Mouse (Mus musculus): ENCODE measurements around the gene Tmc2.

Gene Tmc2

DNA sequence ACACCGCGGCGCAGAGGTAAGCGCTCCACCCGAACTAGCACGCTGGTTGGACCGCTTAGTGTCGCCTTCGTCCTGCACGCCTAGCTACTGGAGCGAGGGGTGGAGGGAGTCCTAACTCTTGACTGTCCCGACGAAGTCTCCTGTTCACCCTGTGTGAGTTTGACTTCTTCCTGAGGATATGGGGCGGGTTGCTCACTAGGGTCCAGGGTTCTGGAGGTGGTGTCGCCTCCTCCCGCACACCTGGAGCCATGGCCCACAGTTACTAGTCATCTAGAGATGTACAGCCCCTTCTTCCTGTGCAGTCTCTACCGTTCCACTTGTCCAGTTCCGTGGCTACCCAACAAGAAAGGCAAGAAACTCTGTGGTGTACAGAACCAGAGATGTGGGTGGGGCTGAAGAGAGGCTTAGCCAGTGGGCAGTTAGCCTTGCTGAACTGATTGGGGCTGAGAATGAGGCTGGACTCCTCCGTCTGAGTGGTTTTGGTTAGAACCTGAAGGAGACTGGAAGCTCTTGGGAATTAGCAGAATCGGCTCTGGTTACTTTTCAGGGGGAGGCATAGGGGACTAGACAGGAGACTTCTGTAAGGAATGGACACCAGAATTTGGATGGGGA, 101.2 kb downstream of the Tmc2 start:
- no peak for DNase-seq (ENCODE audit: low read depth, low spot score)

DNA sequence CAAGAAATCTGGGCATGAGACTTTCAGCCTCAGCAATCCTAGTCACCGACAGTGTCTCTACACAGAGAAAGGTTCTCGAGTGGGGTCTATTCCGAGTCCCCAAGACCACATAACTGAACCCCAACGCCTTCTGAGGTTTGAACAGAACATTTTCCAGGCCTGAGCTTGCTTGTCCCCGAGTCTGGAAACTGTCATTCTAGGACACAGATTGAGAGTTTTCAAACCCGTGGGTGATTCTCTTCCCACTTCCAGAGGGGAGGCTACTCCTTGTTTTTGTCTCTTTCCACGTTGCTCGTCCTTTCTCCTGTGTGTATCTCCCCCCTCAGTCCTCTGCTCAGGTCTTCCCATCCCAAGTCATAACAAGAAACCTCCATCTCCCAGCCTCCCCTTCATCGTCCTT, 102.6 kb downstream of the Tmc2 start:
- no peak for DNase-seq (ENCODE audit: low read depth, low spot score)

DNA sequence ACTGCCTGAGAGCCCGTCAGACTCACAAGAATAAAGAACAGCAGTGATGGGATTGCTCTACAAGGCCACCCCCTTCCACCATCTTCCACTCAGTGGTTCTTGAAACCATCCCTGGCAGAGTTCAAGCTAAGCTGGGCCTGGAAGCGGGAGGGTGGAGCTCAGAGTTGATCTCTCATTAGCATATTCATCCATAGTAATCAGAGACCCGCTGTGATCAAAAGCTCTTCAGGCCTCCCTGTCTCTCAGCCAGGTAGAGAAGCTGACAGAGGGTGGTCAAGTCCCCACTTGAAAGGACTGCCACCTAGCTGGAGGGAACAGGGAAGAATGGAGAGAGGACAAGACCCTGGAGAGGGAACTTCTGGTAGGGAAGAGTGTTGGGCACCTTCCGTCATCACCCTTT, 108.0 kb downstream of the Tmc2 start:
- no peak for DNase-seq (ENCODE audit: low read depth, low spot score)

Data from brain, embryonic 18.5 days (tissue).